Mouse (Mus musculus): ENCODE measurements around the gene Gm42791.

DNA sequence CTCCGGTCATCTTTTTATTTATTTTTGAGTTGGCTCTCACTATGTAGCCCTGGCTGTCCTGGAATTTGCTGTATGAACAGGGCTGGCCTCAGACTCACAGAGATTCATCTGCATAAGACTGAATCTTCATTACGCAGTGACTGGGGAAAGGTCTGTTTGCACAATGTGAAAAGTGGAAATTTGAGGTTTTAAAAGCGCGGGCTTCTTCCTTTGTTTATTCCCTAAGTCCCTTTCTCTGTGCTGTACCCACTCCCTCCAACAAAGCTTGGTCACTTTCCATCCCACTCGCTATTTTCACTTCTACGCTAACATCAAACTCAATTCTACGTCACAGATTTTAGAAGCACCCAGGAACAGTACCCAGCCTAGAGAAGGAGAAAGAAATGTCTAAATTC is 639 bp downstream of the Gm42791 start:
- TF ChIP-seq CTCF (IDR thresholded peaks at IDR 0.05; ENCODE audit: low read depth, low read length), result no peak
- TF ChIP-seq POLR2A (IDR thresholded peaks at IDR 0.05; ENCODE audit: extremely low read depth, insufficient read depth, low read length), result no peak

All from liver, adult 2 months (tissue).